Mouse (Mus musculus): Measurements from ENCODE around the gene Tesc. TPM values are rescaled to one million over a fixed set of nuclear protein-coding genes. Genes with fewer than 3 reads are reported as not detected.

Tesc gene
- polyA plus RNA-seq, 1 experiment from 2014 or later = 12.1 TPM

DNA sequence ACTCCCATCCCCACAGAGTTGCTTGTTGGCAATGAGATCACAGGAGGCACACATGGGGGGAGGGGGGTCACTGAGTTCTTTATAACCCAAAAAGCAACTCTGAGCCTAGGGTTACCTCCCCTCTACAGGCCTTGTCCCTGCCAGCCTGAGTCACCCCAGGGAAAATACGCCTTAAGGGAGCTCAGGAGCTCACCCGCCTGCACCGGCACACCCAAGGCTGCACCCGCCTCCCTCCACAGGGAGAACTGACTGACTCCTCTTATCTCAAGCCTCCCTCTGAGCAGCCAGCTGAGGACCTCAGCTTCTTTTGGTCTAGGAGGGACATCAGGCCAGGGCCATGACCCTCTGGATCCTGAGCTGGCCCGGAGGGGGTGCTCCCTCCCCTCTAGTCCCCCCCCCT, 3.5 kb downstream of the Tesc start:
- peaks cover 45% of the 10 kb centered on the region for H3K27me3 ChIP-seq (replicated peaks; ENCODE audit: control insufficient read depth, insufficient read depth, low read length)
- no peak overlapping the region for H3K9ac ChIP-seq (ENCODE audit: low read depth, low read length)
- peaks cover 7% of the 10 kb centered on the region for H3K9me3 ChIP-seq (ENCODE audit: control insufficient read depth, low read length)
- no peak overlapping the region for H3K27ac ChIP-seq (replicated peaks; ENCODE audit: low read depth, low read length)
- DNase-seq (ENCODE audit: low spot score) (no peak), ATAC-seq (ENCODE audit: low read depth) (no peak)
- no peak overlapping the region for H3K4me2 ChIP-seq (ENCODE audit: low read depth, low read length)
- WGBS = 63% methylated on average over 4 of the region's 5 CpGs
- no peak overlapping the region for H3K4me3 ChIP-seq (ENCODE audit: low read depth, low read length)
- H3K36me3 ChIP-seq (ENCODE audit: control insufficient read depth, insufficient read depth, low read length) = no peaks in the 10 kb centered on the region
- H3K4me1 ChIP-seq (ENCODE audit: control insufficient read depth, insufficient read depth, low read length) = peaks cover 21% of the 10 kb centered on the region

DNA sequence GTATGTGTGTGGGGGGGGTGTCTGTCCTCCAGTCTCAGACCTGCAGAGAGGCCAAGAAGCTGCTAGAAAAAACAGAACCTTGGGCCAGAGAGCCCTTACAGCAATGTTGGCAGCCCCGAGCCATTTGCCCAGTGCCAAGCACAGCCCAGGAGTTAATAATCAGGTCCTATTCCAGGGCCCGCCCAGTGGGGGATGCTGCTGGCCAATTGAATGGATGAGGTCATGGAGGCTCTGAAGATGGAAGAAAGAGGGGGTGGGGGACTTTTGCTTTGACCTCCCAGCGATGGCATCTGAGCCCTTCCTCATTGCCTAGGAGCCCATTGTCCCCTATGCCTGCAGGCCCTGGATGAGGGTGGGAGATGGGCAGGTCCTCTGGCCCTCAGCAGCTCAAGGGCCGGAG, 4.0 kb downstream of the Tesc start:
- Histone ChIP-seq H3K4me2 (ENCODE audit: low read depth, low read length) (no peak overlapping the region), H3K27me3 (replicated peaks; ENCODE audit: control insufficient read depth, insufficient read depth, low read length) (peaks cover 41% of the 10 kb centered on the region), H3K36me3 (ENCODE audit: control insufficient read depth, insufficient read depth, low read length) (no peaks in the 10 kb centered on the region), H3K27ac (replicated peaks; ENCODE audit: low read depth, low read length) (no peak overlapping the region), H3K9me3 (ENCODE audit: control insufficient read depth, low read length) (peaks cover 7% of the 10 kb centered on the region), H3K4me3 (ENCODE audit: low read depth, low read length) (no peak overlapping the region), H3K4me1 (ENCODE audit: control insufficient read depth, insufficient read depth, low read length) (peaks cover 21% of the 10 kb centered on the region), H3K9ac (ENCODE audit: low read depth, low read length) (no peak overlapping the region)
- WGBS = 42% methylated on average over 4 of the region's 4 CpGs
- DNase-seq (ENCODE audit: low spot score) (no peak), ATAC-seq (ENCODE audit: low read depth) (no peak)

DNA sequence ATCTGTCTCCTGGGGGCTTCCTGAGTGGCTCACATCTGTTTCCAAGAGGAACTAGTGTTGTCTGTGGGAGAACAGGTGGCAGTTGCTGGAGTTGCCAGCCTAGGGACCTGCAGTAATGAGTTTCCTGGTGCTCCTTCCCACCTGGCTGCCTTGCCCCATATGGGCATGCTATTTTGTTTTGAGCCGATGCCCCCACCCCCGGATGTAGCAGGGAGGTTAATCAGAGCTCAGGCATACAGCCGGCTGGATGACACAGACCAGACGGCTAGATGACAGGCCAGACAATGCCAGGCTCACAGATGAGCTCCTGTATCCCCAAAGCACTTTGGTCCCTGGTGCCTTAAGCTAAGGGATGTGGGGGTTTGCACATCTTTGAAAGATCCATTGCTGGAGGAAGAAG, 5.8 kb downstream of the Tesc start:
- Histone ChIP-seq H3K4me1 (ENCODE audit: control insufficient read depth, insufficient read depth, low read length) (peaks cover 13% of the 10 kb centered on the region; the same call in 1 of the 2 replicates), H3K27me3 (replicated peaks; ENCODE audit: control insufficient read depth, insufficient read depth, low read length) (peaks cover 23% of the 10 kb centered on the region), H3K9me3 (ENCODE audit: control insufficient read depth, low read length) (peaks cover 7% of the 10 kb centered on the region), H3K4me2 (ENCODE audit: low read depth, low read length) (no peak overlapping the region), H3K4me3 (ENCODE audit: low read depth, low read length) (no peak overlapping the region), H3K27ac (replicated peaks; ENCODE audit: low read depth, low read length) (no peak overlapping the region), H3K36me3 (ENCODE audit: control insufficient read depth, insufficient read depth, low read length) (no peaks in the 10 kb centered on the region), H3K9ac (ENCODE audit: low read depth, low read length) (no peak overlapping the region)
- ATAC-seq (ENCODE audit: low read depth) = 0 out of 2 replicates have a peak, but pooled peaks have one; percentile 11
- no peak for DNase-seq (ENCODE audit: low spot score)
- 26% methylated on average over 4 of the region's 4 CpGs for WGBS

DNA sequence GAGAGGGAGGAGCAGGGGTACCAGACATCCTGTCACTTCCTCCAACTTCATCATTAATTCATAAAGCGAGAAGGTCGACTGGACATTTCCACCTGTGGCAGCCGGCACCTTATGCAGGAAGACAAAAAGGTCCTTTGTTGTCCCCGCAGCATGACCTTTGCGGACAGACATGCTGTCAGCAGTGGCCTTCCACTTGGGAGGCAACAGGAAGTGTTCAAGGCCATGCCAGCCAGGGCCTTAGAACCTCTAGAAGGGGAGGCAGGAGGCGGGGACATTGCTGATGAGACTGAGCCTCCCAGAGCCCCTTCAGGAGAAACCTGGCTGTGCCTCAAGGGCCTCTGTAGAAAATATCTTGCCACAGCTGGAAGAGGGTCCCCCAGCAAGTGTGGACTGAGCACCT, 6.2 kb downstream of the Tesc start:
- 49% methylated on average over 6 of the region's 6 CpGs for WGBS
- H3K27ac ChIP-seq (replicated peaks; ENCODE audit: low read depth, low read length) = no peak overlapping the region
- H3K9ac ChIP-seq (ENCODE audit: low read depth, low read length) = no peak overlapping the region
- H3K4me2 ChIP-seq (ENCODE audit: low read depth, low read length) = no peak overlapping the region
- no peaks in the 10 kb centered on the region for H3K36me3 ChIP-seq (ENCODE audit: control insufficient read depth, insufficient read depth, low read length)
- H3K9me3 ChIP-seq (ENCODE audit: control insufficient read depth, low read length) = peaks cover 7% of the 10 kb centered on the region
- H3K4me1 ChIP-seq (ENCODE audit: control insufficient read depth, insufficient read depth, low read length) = peaks cover 12% of the 10 kb centered on the region; the same call in 1 of the 2 replicates
- DNase-seq (ENCODE audit: low spot score) (no peak), ATAC-seq (ENCODE audit: low read depth) (no peak)
- peaks cover 19% of the 10 kb centered on the region for H3K27me3 ChIP-seq (replicated peaks; ENCODE audit: control insufficient read depth, insufficient read depth, low read length)
- H3K4me3 ChIP-seq (ENCODE audit: low read depth, low read length) = no peak overlapping the region

DNA sequence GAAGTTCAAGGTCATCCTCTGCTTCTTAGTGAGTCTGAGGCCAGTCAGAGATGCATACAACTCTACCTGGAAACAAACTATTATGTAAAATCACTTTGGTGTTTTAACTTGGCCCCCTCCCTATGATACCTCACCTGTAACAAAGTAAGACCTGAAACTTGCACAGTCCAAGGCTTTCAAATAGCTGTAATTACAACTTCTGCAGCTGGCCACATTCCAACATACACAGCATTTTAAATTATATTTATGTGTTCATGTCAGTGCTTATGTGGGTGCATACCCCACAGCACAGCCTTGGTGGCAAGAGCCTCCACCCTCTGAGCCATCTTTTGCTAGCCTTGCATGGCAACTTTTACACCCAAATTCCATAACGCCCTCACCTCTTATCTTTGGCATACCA, 7.1 kb downstream of the Tesc start:
- DNase-seq (ENCODE audit: low spot score) (no peak), ATAC-seq (ENCODE audit: low read depth) (no peak)
- Histone ChIP-seq H3K27me3 (replicated peaks; ENCODE audit: control insufficient read depth, insufficient read depth, low read length) (peaks cover 13% of the 10 kb centered on the region), H3K9me3 (ENCODE audit: control insufficient read depth, low read length) (peaks cover 7% of the 10 kb centered on the region), H3K9ac (ENCODE audit: low read depth, low read length) (no peak overlapping the region), H3K4me1 (ENCODE audit: control insufficient read depth, insufficient read depth, low read length) (0 out of 2 replicates have a peak, but pooled peaks cover 4% of the 10 kb centered on the region), H3K27ac (replicated peaks; ENCODE audit: low read depth, low read length) (no peak overlapping the region), H3K4me2 (ENCODE audit: low read depth, low read length) (no peak overlapping the region), H3K36me3 (ENCODE audit: control insufficient read depth, insufficient read depth, low read length) (no peaks in the 10 kb centered on the region), H3K4me3 (ENCODE audit: low read depth, low read length) (no peak overlapping the region)
- 83% methylated on average over 1 of the region's 1 CpGs for WGBS

DNA sequence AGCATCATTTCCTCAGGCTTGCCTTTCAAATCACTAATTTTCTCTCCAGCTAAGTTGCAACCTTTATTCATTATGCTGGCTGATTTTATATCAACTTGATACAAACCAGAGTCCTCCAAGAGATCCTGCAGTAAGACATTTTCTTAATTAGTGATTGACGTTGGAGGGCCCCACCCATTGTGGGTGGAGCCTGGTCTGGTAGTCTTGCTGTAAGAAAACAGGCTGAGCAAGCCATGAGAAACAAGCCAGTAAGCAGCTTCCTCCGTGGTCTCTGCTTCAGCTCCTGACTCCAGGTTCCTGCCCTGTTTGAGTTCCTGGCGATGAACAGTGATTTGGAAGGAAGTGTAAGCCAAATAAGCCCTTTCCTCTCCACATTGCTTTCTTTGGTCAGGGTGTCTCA, 8.2 kb downstream of the Tesc start:
- Histone ChIP-seq H3K4me3 (ENCODE audit: low read depth, low read length) (no peak overlapping the region), H3K27me3 (replicated peaks; ENCODE audit: control insufficient read depth, insufficient read depth, low read length) (peaks cover 3% of the 10 kb centered on the region; the same call in 1 of the 2 replicates), H3K9me3 (ENCODE audit: control insufficient read depth, low read length) (peaks cover 7% of the 10 kb centered on the region), H3K27ac (replicated peaks; ENCODE audit: low read depth, low read length) (no peak overlapping the region), H3K4me1 (ENCODE audit: control insufficient read depth, insufficient read depth, low read length) (0 out of 2 replicates have a peak, but pooled peaks cover 4% of the 10 kb centered on the region), H3K36me3 (ENCODE audit: control insufficient read depth, insufficient read depth, low read length) (no peaks in the 10 kb centered on the region), H3K4me2 (ENCODE audit: low read depth, low read length) (no peak overlapping the region), H3K9ac (ENCODE audit: low read depth, low read length) (no peak overlapping the region)
- ATAC-seq (ENCODE audit: low read depth) (no peak), DNase-seq (ENCODE audit: low spot score) (no peak)
- WGBS = 45% methylated on average over 3 of the region's 3 CpGs

DNA sequence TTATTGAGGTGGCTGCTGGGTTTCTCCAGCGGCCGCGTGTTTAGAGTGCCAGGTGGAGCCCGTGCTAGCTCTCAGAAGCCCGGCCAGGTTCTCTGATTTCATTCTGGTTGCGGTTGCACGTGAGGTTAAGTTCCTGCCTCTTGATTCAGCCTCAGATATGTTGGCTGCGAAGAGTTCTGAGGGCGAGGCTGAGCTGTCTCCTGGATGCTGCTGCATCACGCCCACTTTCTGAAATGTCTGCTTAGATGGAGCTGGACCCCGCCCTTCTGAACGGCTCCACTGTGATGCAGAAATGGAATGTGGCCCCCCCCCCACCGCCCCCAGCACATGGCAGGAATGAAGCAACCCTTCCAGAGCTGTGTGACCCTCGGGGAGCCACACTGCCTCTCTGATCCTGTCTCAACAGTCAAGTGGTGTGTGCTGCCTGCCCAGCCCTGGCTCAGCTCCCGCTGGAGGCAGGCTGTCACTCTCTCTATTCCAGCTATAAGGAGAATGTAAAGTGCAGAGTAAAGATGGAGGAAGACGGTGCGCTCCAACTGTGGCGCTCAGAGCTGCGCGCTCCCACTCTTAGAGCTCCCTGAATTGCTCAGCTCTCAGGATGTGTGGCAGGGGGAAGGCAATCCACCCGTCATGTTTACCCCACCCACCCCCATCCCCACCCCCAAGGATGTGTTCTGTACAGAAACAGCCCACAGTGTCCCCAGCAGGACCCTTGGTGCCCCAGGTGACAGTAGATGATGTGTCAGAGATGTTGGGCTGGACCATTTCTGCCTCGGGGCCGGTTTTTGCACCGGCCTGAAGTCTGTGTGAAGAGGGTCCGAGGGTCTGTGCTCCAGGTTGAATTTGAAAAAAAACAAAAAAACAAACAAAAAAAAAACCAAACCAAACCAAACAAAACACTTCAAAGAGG, 9.6 kb downstream of the Tesc start:
- H3K4me2 ChIP-seq (ENCODE audit: low read depth, low read length) = peak overlapping the region; percentile 33
- H3K36me3 ChIP-seq (ENCODE audit: control insufficient read depth, insufficient read depth, low read length) = no peaks in the 10 kb centered on the region
- no peak overlapping the region for H3K4me3 ChIP-seq (ENCODE audit: low read depth, low read length)
- 31% methylated on average over 25 of the region's 25 CpGs for WGBS
- H3K4me1 ChIP-seq (ENCODE audit: control insufficient read depth, insufficient read depth, low read length) = 0 out of 2 replicates have a peak, but pooled peaks cover 4% of the 10 kb centered on the region
- ATAC-seq (ENCODE audit: low read depth) (peak; percentile 34; the same call in 1 of the 2 replicates), DNase-seq (ENCODE audit: low spot score) (no peak)
- H3K9ac ChIP-seq (ENCODE audit: low read depth, low read length) = peak overlapping the region; percentile 25; the same call in 1 of the 2 replicates
- peaks cover 3% of the 10 kb centered on the region; the same call in 1 of the 2 replicates for H3K27me3 ChIP-seq (replicated peaks; ENCODE audit: control insufficient read depth, insufficient read depth, low read length)
- no peak overlapping the region for H3K27ac ChIP-seq (replicated peaks; ENCODE audit: low read depth, low read length)
- peaks cover 7% of the 10 kb centered on the region for H3K9me3 ChIP-seq (ENCODE audit: control insufficient read depth, low read length)

DNA sequence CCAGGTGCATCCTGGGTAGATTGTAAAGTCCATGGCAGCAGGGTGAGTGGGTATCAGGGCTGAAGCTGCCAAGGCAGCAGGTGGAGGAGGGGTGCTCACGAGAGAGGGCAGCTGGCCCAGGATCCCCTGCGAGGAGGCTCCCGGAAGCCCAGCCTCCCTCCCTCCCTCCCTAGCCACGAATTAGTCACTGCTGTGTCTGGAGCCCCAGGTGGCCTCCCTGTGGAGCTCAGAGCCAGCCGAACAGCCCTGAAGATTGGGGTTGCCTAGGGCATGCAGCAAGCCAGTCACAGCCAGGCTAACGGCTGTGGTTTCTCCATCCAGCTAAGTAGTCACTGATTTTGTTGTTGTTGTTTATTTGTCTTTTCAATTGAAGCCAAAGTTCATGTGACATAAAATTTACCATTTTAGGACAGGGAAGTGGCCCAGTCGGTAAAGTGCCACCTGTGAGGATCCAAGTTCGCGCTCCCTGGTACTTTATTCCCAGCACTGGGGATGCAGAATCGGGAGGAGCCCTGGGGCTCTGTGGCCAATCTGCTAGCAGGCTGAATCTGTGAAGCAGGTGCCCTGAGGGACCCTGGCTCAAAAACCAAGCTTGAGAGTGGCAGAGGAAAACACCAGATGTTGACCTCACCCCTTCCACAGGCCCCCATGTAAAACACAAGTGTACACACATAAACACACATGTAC, 10.4 kb downstream of the Tesc start:
- peak overlapping the region; percentile 25; the same call in 1 of the 2 replicates for H3K9ac ChIP-seq (ENCODE audit: low read depth, low read length)
- H3K27me3 ChIP-seq (replicated peaks; ENCODE audit: control insufficient read depth, insufficient read depth, low read length) = peaks cover 3% of the 10 kb centered on the region; the same call in 1 of the 2 replicates

More for the DNA sequence above, 10.4 kb downstream of the Tesc start:
- DNase-seq (ENCODE audit: low spot score) (peak; percentile 78), ATAC-seq (ENCODE audit: low read depth) (peak; percentile 85)
- H3K4me2 ChIP-seq (ENCODE audit: low read depth, low read length) = peak overlapping the region; percentile 33; the same call in 1 of the 2 replicates
- H3K36me3 ChIP-seq (ENCODE audit: control insufficient read depth, insufficient read depth, low read length) = no peaks in the 10 kb centered on the region
- WGBS = 12% methylated on average over 9 of the region's 10 CpGs
- H3K27ac ChIP-seq (replicated peaks; ENCODE audit: low read depth, low read length) = no peak overlapping the region
- H3K4me3 ChIP-seq (ENCODE audit: low read depth, low read length) = no peak overlapping the region
- H3K4me1 ChIP-seq (ENCODE audit: control insufficient read depth, insufficient read depth, low read length) = 0 out of 2 replicates have a peak, but pooled peaks cover 4% of the 10 kb centered on the region
- peaks cover 7% of the 10 kb centered on the region for H3K9me3 ChIP-seq (ENCODE audit: control insufficient read depth, low read length)

Measured in embryonic facial prominence, embryonic 14.5 days (tissue).